In genomic region chr1:39284786-39285185, GRCm38 (mm10) we compare ENCODE assay signal across 9 mouse cellular contexts.
DNase-seq lines count a peak whose midpoint lies in the region; ATAC-seq and TF ChIP-seq lines count a peak whose summit lies in the region.
"Had no signal": no experiment of that assay in that cellular context is flagged by ENCODE, and none has a peak within 500 bp of the region (broad histone marks: within the 10 kb centered on the region; RNA-seq: fewer than 3 reads in every experiment).

No protein-coding gene starts in this region.

- TF ChIP-seq POLR2A in cerebellum, adult 2 months (IDR thresholded peaks at IDR 0.05; ENCODE audit: borderline replicate concordance, insufficient read depth, low read length): no peak
- no peak for TF ChIP-seq POLR2A in lung, adult 2 months (IDR thresholded peaks at IDR 0.05; ENCODE audit: borderline replicate concordance, extremely low read depth, low read depth, low read length)

- no peak overlapping the region for H3K4me3 ChIP-seq in cerebellum, adult 2 months (replicated peaks; ENCODE audit: insufficient read depth, low read depth, low read length)
- H3K4me3 ChIP-seq in lung, adult 2 months (replicated peaks; ENCODE audit: extremely low read depth, low read depth, low read length): no peak overlapping the region
- no peak overlapping the region for H3K4me3 ChIP-seq in neural tube, embryonic 15.5 days (replicated peaks)
- H3K4me3 ChIP-seq: heart, embryonic 15.5 days had no signal

- no peak overlapping the region for H3K27ac ChIP-seq in cerebellum, adult 2 months (ENCODE audit: insufficient read depth, low read length)
- no peak overlapping the region for H3K27ac ChIP-seq in neural tube, embryonic 15.5 days (replicated peaks)
- H3K27ac ChIP-seq: heart, embryonic 15.5 days had no signal

- peak; percentile 31 to 45 for DNase-seq in cerebellum, adult 2 months
- no peak for DNase-seq in cerebellum, adult 8-10 months
- DNase-seq in adrenal gland, postnatal 25 days: peak; percentile 53
- DNase-seq in heart, postnatal 14 days: peak; percentile 62 to 68
- peak; percentile 12 for DNase-seq in lung, adult 2 months
- DNase-seq in embryo, embryonic 9.5 days (ENCODE audit: extremely low spot score): no peak
- DNase-seq in layer of hippocampus, adult 11-12 months (ENCODE audit: low spot score): no peak

- intact Hi-C loops in heart, postnatal 14 days (cut with DNase I): loop anchor here (5.0 kb wide), 1 partner anchor 92 kb away; the partner anchor contains the start of gene Npas2

- no peak overlapping the region for H3K4me2 ChIP-seq in neural tube, embryonic 15.5 days
- H3K4me2 ChIP-seq: heart, embryonic 15.5 days had no signal

- H3K4me1 ChIP-seq in cerebellum, adult 2 months (ENCODE audit: control insufficient read depth, insufficient read depth, low read length): peaks cover 16% of the 10 kb centered on the region
- H3K4me1 ChIP-seq in lung, adult 2 months (ENCODE audit: control insufficient read depth, insufficient read depth, low read length): peaks cover 9% of the 10 kb centered on the region
- H3K4me1 ChIP-seq in neural tube, embryonic 15.5 days: 0 out of 2 replicates have a peak, but pooled peaks cover 3% of the 10 kb centered on the region

- WGBS in cerebellum, adult 2 months: 52% methylated on average over 16 of the region's 16 CpGs
- 51% methylated on average over 16 of the region's 16 CpGs for WGBS in lung, adult 2 months
- 90% methylated on average over 16 of the region's 16 CpGs for WGBS in neural tube, embryonic 15.5 days

- H3K9ac ChIP-seq in neural tube, embryonic 15.5 days (replicated peaks): no peak overlapping the region
- H3K9ac ChIP-seq: heart, embryonic 15.5 days had no signal

- H3K9me3 ChIP-seq in neural tube, embryonic 15.5 days (replicated peaks): no peaks in the 10 kb centered on the region
- H3K9me3 ChIP-seq: heart, embryonic 15.5 days had no signal

- H3K27me3 ChIP-seq in cerebellum, adult 2 months (ENCODE audit: control insufficient read depth, insufficient read depth, low read length): no peaks in the 10 kb centered on the region
- no peaks in the 10 kb centered on the region for H3K27me3 ChIP-seq in neural tube, embryonic 15.5 days (replicated peaks)
- H3K27me3 ChIP-seq: heart, embryonic 15.5 days had no signal

- ATAC-seq in neural tube, embryonic 15.5 days (ENCODE audit: low FRiP score): no peak

- no peak for TF ChIP-seq CTCF in cerebellum, adult 2 months (IDR thresholded peaks at IDR 0.05; ENCODE audit: borderline replicate concordance, insufficient read depth, low read depth, low read length)
- no peak for TF ChIP-seq CTCF in lung, adult 2 months (IDR thresholded peaks at IDR 0.05; ENCODE audit: insufficient read depth, low read length)

- no peaks in the 10 kb centered on the region for H3K36me3 ChIP-seq in neural tube, embryonic 15.5 days
- H3K36me3 ChIP-seq: heart, embryonic 15.5 days had no signal

Comparison
In these comparisons a context has a peak if more than half of its experiments do, and no peak if none do; other contexts are left out.
1. DNase-seq: peak in cerebellum, adult 2 months (2 of 2), adrenal gland, postnatal 25 days (single experiment), heart, postnatal 14 days (2 of 2) and lung, adult 2 months (single experiment); none in cerebellum, adult 8-10 months (single experiment), embryo, embryonic 9.5 days (single experiment) and layer of hippocampus, adult 11-12 months (single experiment).